Mouse (Mus musculus): ENCODE data around the gene Ccdc187.

GRCm38 (mm10) chr2:26254816-26255215 lies 39.5 kb downstream of the Ccdc187 start:
- TF ChIP-seq CTCF (IDR thresholded peaks at IDR 0.05; ENCODE audit: low read depth): no peak
- TF ChIP-seq EP300 (optimal IDR thresholded peaks at IDR 0.05): no peak

All from stomach, postnatal 0 days (tissue).